Mouse (Mus musculus): Measurements from ENCODE around the gene Pole2. TPM values are rescaled to one million over a fixed set of nuclear protein-coding genes. Genes with fewer than 3 reads are reported as not detected.

Pole2 gene
- polyA plus RNA-seq (2016; fragmentation: Nextera tagmentation; extraction: Ambion mirVana): 15.3 and 15.7 TPM in 2 replicates

DNA sequence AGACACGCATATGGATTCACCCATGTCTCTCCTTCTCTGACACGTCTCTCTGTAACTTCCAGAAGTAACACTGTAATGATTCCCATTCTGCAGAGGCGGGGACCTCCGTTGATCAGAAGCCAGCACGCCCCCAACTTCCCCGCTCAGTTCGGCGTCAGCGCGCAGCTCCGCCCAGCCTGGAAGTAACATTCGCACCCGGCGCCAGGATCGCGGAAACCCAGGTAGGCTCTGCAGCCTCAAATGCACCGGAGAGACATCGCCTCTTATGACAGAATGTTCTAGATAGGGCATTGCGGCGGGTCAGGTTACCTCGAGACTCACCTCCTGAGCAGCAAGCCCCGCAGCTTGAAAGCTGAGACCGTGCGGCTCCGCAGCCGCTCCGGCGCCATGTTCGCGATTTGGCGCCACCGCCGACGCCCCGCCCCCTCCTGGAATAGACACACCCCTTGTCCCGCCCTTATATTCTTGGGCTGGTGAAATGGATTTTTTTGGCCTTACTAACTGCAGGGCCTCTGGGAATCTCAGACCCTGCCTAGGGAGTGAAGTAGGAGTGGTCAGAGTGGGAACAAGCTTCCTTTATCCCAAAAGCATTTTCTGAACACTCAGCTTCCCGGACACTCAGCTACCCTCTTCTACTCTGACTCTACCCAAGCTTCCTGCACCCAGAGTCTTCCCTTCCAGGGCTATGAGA lies at the start of gene Pole2:
TSS of gene Pole2 (minus strand) at position 420 of the 691 bp plus-strand sequence.
- peak within 1 kb of the TSS; percentile 59 for H3K4me2 ChIP-seq (replicated peaks)
- H3K9me3 ChIP-seq (replicated peaks): no peaks in the 10 kb centered on the region
- peak within 1 kb of the TSS; percentile 56 for H3K9ac ChIP-seq
- H3K36me3 ChIP-seq: no peaks in the 10 kb centered on the region
- peak within 1 kb of the TSS; percentile 78 for H3K27ac ChIP-seq
- 1% methylated on average over 37 of the region's 37 CpGs for WGBS
- peak; percentile 94 for ATAC-seq (ENCODE audit: low FRiP score)
- no peaks in the 10 kb centered on the region; the same call in 1 of the 2 replicates for H3K4me1 ChIP-seq
- no peaks in the 10 kb centered on the region for H3K27me3 ChIP-seq
- peak within 1 kb of the TSS; percentile 69 for H3K4me3 ChIP-seq

DNA sequence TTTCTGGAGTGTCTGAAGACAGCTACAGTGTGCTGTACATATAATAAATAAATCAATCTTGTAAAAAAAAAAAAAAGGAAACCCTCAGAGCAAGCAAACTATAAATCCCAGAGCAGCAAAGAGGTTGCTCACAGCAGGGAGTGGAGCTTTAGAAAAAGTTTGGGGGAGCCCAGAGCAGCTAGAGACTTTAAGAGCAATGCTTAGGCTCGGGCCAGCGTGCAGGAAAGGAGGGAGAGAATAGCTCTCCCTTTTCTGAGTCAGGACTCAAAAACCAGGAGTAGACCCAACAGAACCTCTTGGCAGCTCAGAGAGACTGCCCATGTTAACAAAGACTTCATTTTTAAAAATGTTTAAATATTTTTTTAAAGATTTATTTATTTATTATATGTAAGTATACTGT lies 41.0 kb upstream of the Pole2 start:
- no peak for ATAC-seq (ENCODE audit: low FRiP score)
- 76% methylated on average over 2 of the region's 2 CpGs for WGBS
- no peaks in the 10 kb centered on the region for H3K9me3 ChIP-seq (replicated peaks)

DNA sequence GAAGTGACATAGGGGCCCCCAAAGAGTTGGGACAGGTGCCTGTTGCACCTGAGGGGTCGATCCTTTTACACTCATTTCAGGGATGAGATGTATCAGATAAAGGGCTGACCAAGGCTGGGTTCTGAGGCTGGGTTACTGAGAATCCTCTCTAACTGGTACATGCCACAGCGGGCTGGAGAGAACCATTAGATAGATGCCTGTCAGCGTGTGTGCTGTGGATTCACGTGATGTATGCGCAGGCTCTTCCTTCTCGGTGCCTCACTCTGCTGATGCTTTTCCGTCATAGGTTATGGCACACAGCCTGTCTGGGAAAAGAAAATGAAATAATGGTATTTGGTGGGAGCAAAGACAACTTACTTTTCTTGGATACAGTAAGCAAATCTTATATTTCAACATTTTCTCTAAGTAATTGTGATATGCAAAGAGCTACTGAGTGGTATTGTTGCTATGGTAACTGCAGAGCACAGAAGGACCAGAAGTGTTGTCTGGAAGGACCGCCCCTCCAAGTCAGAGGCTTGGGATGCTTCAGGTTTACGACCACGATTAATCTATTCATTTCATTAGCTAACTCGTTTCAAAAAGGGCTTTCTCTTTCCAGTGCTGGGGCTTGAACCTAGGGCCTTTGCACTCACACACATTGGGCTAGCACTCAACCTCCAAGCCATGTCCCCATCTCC lies 40.1 kb upstream of the Pole2 start:
- no peaks in the 10 kb centered on the region for H3K27me3 ChIP-seq
- ATAC-seq (ENCODE audit: low FRiP score): no peak
- H3K4me2 ChIP-seq (replicated peaks): no peak overlapping the region
- H3K9ac ChIP-seq: no peak overlapping the region
- H3K4me1 ChIP-seq: no peaks in the 10 kb centered on the region
- H3K4me3 ChIP-seq: no peak overlapping the region
- no peaks in the 10 kb centered on the region for H3K9me3 ChIP-seq (replicated peaks)
- H3K27ac ChIP-seq: no peak overlapping the region
- 78% methylated on average over 11 of the region's 11 CpGs for WGBS
- H3K36me3 ChIP-seq: no peaks in the 10 kb centered on the region

More for the DNA sequence above, 41.0 kb upstream of the Pole2 start:
- Histone ChIP-seq H3K4me2 (replicated peaks) (no peak overlapping the region), H3K4me3 (no peak overlapping the region), H3K27ac (no peak overlapping the region), H3K36me3 (no peaks in the 10 kb centered on the region), H3K9ac (no peak overlapping the region), H3K4me1 (no peaks in the 10 kb centered on the region), H3K27me3 (no peaks in the 10 kb centered on the region)

- Histone ChIP-seq H3K4me1 (no peaks in the 10 kb centered on the region), H3K27me3 (no peaks in the 10 kb centered on the region), H3K36me3 (no peaks in the 10 kb centered on the region), H3K4me3 (no peak overlapping the region), H3K4me2 (replicated peaks) (no peak overlapping the region), H3K9me3 (replicated peaks) (no peaks in the 10 kb centered on the region), H3K9ac (no peak overlapping the region), H3K27ac (no peak overlapping the region)
- WGBS: 85% methylated on average over 3 of the region's 3 CpGs
- no peak for ATAC-seq (ENCODE audit: low FRiP score)
Measured at GRCm38 (mm10) chr12:69265031-69265430, 37.0 kb upstream of the Pole2 start.

GRCm38 (mm10) chr12:69262251-69262650 lies 34.3 kb upstream of the Pole2 start:
- no peak overlapping the region for H3K9ac ChIP-seq
- no peaks in the 10 kb centered on the region for H3K36me3 ChIP-seq
- no peaks in the 10 kb centered on the region for H3K27me3 ChIP-seq
- 93% methylated on average over 5 of the region's 5 CpGs for WGBS
- H3K27ac ChIP-seq: no peak overlapping the region
- H3K9me3 ChIP-seq (replicated peaks): no peaks in the 10 kb centered on the region
- ATAC-seq (ENCODE audit: low FRiP score): no peak
- H3K4me3 ChIP-seq: no peak overlapping the region
- H3K4me2 ChIP-seq (replicated peaks): no peak overlapping the region
- H3K4me1 ChIP-seq: no peaks in the 10 kb centered on the region

GRCm38 (mm10) chr12:69257836-69258235 lies 29.8 kb upstream of the Pole2 start:
- ATAC-seq (ENCODE audit: low FRiP score): no peak
- WGBS: 92% methylated on average over 11 of the region's 11 CpGs
- H3K4me1 ChIP-seq: no peaks in the 10 kb centered on the region
- H3K4me3 ChIP-seq: no peak overlapping the region
- no peaks in the 10 kb centered on the region for H3K9me3 ChIP-seq (replicated peaks)
- no peaks in the 10 kb centered on the region for H3K36me3 ChIP-seq
- no peaks in the 10 kb centered on the region for H3K27me3 ChIP-seq
- H3K4me2 ChIP-seq (replicated peaks): no peak overlapping the region
- no peak overlapping the region for H3K27ac ChIP-seq
- no peak overlapping the region for H3K9ac ChIP-seq

DNA sequence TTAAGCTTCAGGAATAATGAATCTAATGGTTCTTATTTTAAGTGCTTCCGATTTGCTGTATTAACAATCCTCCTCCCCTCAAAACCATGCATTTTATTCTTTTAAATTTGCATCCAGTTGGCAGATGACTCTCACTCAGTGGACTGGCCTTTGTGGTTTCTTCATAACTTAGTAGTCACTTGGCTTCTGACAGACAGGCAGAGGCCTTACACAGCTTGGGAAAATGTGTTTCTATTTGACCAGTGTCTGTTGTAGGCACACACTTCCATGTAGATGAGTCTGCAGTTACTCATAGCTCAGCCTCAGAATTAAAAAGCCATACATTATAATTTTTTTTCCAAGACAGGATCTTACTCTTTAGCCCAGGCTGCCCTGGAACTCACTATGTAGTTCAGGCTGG lies 25.8 kb upstream of the Pole2 start:
- H3K27me3 ChIP-seq: no peaks in the 10 kb centered on the region
- no peak overlapping the region for H3K9ac ChIP-seq
- WGBS: 88% methylated on average over 1 of the region's 1 CpGs
- H3K4me1 ChIP-seq: no peaks in the 10 kb centered on the region
- H3K9me3 ChIP-seq (replicated peaks): no peaks in the 10 kb centered on the region
- H3K36me3 ChIP-seq: no peaks in the 10 kb centered on the region
- no peak for ATAC-seq (ENCODE audit: low FRiP score)
- no peak overlapping the region for H3K4me3 ChIP-seq
- no peak overlapping the region for H3K27ac ChIP-seq
- H3K4me2 ChIP-seq (replicated peaks): no peak overlapping the region

- WGBS: 81% methylated on average over 8 of the region's 8 CpGs
- Histone ChIP-seq H3K4me2 (replicated peaks) (no peak overlapping the region), H3K27me3 (no peaks in the 10 kb centered on the region), H3K9me3 (replicated peaks) (no peaks in the 10 kb centered on the region), H3K9ac (no peak overlapping the region), H3K27ac (no peak overlapping the region), H3K4me3 (no peak overlapping the region), H3K4me1 (no peaks in the 10 kb centered on the region), H3K36me3 (no peaks in the 10 kb centered on the region)
- no peak for ATAC-seq (ENCODE audit: low FRiP score)
Measured at GRCm38 (mm10) chr12:69250756-69251155, 22.8 kb upstream of the Pole2 start.

DNA sequence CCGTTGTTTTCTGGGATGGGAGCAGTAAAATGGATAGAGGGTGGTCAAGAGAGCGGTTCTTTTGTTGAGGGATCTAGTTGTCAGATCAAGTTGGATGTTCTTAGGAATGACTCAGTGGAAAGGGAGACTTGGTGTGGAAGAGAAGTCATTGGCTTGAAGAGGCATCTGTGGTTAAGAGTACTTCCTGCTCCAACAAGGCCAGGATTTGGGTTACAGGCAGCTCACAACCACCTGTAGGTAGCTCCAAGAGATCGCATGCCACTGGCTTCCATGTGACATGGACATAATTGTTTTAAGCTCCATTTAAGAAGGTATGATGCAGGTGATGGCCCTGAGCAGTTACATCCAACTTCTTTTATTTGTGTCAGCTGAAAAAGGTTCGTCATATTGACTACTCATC lies 21.8 kb upstream of the Pole2 start:
- Histone ChIP-seq H3K9me3 (replicated peaks) (no peaks in the 10 kb centered on the region), H3K9ac (no peak overlapping the region), H3K27me3 (no peaks in the 10 kb centered on the region), H3K27ac (no peak overlapping the region), H3K4me3 (no peak overlapping the region), H3K4me2 (replicated peaks) (no peak overlapping the region), H3K4me1 (no peaks in the 10 kb centered on the region), H3K36me3 (no peaks in the 10 kb centered on the region)
- no peak for ATAC-seq (ENCODE audit: low FRiP score)
- WGBS: 90% methylated on average over 4 of the region's 4 CpGs

DNA sequence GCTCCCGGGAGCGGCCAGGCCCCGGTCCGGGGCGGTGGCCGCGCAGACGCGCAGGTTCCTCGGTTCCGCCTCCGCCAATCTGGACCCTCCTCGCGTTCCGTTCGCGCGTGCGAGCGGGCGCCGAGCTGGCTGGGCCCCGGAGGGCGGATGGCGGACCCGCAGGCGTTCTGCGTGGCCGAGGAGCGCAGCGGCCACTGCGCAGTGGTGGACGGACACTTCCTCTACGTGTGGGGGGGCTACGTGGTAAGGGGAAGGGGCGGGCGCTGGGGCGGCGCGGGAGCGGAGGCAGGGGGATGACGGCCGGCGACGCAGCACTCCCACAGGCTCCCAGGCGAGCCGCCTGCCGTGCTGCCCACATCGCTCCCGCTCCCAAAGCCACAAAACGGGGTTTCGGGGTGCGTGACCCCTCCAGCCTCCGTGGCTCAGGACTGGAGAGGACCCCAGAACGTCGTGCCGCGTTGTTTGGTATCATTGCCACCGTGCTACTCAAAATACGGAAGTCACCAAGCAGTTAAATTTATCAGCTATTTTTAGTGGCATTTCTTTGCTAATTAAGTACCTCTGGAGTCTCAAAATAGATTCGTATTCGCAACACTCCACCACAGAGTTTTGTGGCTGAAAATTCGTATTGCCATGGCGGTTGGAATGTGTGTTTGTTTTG lies 13.9 kb upstream of the Pole2 start:
- Histone ChIP-seq H3K9ac (peak overlapping the region; percentile 90), H3K4me3 (peak overlapping the region; percentile 71), H3K36me3 (no peaks in the 10 kb centered on the region), H3K27me3 (no peaks in the 10 kb centered on the region), H3K27ac (peak overlapping the region; percentile 84), H3K4me2 (replicated peaks) (peak overlapping the region; percentile 63), H3K9me3 (replicated peaks) (no peaks in the 10 kb centered on the region), H3K4me1 (0 out of 2 replicates have a peak, but pooled peaks cover 7% of the 10 kb centered on the region)
- under 1% methylated on average over 64 of the region's 64 CpGs for WGBS
- peak; percentile 94 for ATAC-seq (ENCODE audit: low FRiP score)

- H3K9me3 ChIP-seq (replicated peaks): no peaks in the 10 kb centered on the region
- peak overlapping the region; percentile 71 for H3K4me3 ChIP-seq
- H3K27ac ChIP-seq: peak overlapping the region; percentile 84
- peak overlapping the region; percentile 63 for H3K4me2 ChIP-seq (replicated peaks)
- H3K27me3 ChIP-seq: no peaks in the 10 kb centered on the region
- ATAC-seq (ENCODE audit: low FRiP score): no peak
- peak overlapping the region; percentile 90 for H3K9ac ChIP-seq
- H3K36me3 ChIP-seq: no peaks in the 10 kb centered on the region
- H3K4me1 ChIP-seq: 0 out of 2 replicates have a peak, but pooled peaks cover 7% of the 10 kb centered on the region
- WGBS: 0% methylated on average over 3 of the region's 3 CpGs
Measured at GRCm38 (mm10) chr12:69241405-69241770, 13.4 kb upstream of the Pole2 start.

GRCm38 (mm10) chr12:69240876-69241275 lies 12.9 kb upstream of the Pole2 start, which contains the start of gene Klhdc1:
Gene Klhdc1 (plus strand): TSS chr12:69241176.
- ATAC-seq (ENCODE audit: low FRiP score): no peak
- WGBS: 72% methylated on average over 6 of the region's 6 CpGs

More at GRCm38 (mm10) chr12:69240876-69241275, 12.9 kb upstream of the Pole2 start, which contains the start of gene Klhdc1:
- peak within 1 kb of the TSS; percentile 63 for H3K4me2 ChIP-seq (replicated peaks)
- no peaks in the 10 kb centered on the region for H3K9me3 ChIP-seq (replicated peaks)
- no peaks in the 10 kb centered on the region for H3K36me3 ChIP-seq
- 0 out of 2 replicates have a peak, but pooled peaks cover 7% of the 10 kb centered on the region for H3K4me1 ChIP-seq
- no peaks in the 10 kb centered on the region for H3K27me3 ChIP-seq
- H3K27ac ChIP-seq: peak within 1 kb of the TSS; percentile 84
- H3K4me3 ChIP-seq: peak within 1 kb of the TSS; percentile 71
- H3K9ac ChIP-seq: peak within 1 kb of the TSS; percentile 90

Measured in hindbrain, embryonic 12.5 days (tissue).